Mouse (Mus musculus) right cerebral cortex, postnatal 10 days (tissue): ENCODE data around the gene Cdr2.
"Not testable (repeated sequence)": the region's sequence is repeated elsewhere in the genome, so short reads cannot be mapped to it uniquely, and the experiment has no call there.

Experiments
- DNase-seq, 2 experiments: peaks; one replicate each; pipeline ENCODE4 v3.0.0; 2021; ENCODE audit warnings: low spot score in 2 of 2

The Cdr2 gene

DNA sequence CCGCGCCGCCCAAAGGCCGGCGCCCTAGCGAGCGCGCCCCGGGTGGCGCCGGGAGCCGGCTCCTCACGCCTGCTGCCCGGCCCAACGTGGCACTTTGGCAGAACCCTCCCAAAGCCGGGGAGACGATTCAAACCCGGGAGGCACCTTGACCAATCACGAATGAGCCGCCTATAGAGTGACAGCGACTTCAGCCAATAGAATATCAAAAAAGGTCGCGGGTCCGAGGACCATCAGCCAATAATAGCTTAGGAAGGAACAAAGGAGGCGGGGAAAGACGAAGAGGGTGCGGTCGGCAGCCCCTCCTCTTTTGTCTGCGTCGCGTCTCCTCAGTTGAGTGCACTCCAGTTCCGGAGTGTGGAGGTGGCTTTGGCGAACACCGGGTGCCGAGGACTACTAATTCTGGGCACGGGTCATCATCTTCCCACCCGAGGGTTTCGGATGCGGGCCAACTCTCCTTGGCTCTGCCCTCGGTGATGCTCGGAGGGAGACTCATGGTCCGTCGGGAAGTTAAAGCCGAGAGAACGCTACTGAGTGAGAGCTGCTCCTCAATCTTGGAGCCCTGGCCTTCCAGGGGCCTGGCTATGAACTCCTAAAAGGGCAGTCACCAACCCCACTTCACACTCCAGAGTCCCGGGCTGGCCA is at the start of gene Cdr2, which contains the start of gene Mfsd13b:
Cdr2 (minus strand) TSS at position 113 of the 642 bp plus-strand sequence.
Mfsd13b (plus strand) TSS at position 310 of the 642 bp plus-strand sequence.
- peak; percentile 96 for DNase-seq

- DNase-seq = not testable (repeated sequence)
These were observed 47.8 kb upstream of the Cdr2 start for GRCm38 (mm10) chr7:121029947-121030346.

- DNase-seq = no peak
These were observed 44.2 kb upstream of the Cdr2 start for GRCm38 (mm10) chr7:121026300-121026699.

GRCm38 (mm10) chr7:121025221-121026008 is 43.3 kb upstream of the Cdr2 start:
- no peak for DNase-seq

- DNase-seq = peak in 1 of 2 experiments; percentile 25
These were observed 38.2 kb upstream of the Cdr2 start for GRCm38 (mm10) chr7:121020277-121020676.

DNA sequence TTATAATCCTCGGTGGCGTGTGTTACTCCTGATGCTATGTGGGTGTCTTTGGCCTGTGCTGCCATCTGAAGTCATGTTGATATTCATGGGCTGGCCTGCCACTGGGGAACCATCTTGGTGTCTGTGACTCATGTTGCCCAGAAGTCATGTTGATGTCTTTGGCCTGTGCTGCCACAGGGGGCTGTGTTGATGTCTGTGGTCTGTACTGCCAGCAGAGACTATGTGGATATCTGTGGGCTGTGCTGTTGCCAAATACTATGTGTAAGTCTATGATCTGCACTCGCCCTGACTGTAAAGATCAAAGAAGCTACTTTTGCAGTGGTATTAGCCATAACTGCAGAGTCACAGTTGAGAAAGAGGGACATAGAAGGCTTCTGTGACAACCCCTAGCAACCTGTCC is 36.7 kb upstream of the Cdr2 start:
- no peak for DNase-seq

- DNase-seq = no peak
These were observed 32.4 kb upstream of the Cdr2 start for GRCm38 (mm10) chr7:121014486-121014885.

DNA sequence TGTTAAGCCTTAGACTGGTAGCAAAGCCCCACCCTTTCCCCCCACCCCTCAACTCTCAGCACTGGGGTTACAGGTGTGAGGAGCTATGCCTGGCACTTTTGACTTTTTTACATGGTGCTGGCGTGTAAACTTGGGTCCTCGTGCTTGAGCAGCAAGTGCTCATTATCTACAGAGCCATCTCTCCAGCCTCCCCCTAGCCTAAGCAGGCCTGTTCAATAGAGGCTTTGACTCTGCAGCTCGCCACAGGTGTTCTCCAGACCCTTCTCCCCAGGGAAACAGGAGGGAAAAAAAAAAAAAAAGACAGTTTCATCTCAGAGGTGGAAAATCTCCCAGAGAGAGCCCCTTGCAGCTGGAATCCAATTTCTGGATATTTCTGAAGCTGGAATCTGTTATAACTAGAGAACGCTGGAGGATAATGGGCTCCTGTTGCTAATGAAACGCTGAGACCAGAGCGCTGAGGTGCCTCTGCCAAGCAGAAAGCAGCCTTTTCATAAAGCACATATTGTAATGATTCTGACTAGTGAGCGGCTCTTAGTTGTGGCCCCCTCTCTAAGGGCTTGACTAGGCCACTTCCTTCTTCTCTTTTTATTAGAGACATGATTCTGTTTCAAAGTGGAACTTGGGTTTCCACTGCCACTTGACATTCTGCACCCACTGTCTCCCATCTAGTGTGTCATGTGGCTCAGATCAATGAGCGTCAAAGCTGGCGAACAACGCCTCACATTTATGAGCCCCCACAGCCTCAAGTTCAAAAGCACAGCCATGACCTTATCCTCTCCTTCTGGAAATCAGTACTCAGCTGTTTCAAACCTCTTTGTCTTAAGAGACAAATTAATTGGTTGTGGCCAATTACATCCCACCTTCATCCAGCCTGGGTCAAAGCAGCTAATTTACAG is 29.9 kb upstream of the Cdr2 start:
- DNase-seq = no peak

DNA sequence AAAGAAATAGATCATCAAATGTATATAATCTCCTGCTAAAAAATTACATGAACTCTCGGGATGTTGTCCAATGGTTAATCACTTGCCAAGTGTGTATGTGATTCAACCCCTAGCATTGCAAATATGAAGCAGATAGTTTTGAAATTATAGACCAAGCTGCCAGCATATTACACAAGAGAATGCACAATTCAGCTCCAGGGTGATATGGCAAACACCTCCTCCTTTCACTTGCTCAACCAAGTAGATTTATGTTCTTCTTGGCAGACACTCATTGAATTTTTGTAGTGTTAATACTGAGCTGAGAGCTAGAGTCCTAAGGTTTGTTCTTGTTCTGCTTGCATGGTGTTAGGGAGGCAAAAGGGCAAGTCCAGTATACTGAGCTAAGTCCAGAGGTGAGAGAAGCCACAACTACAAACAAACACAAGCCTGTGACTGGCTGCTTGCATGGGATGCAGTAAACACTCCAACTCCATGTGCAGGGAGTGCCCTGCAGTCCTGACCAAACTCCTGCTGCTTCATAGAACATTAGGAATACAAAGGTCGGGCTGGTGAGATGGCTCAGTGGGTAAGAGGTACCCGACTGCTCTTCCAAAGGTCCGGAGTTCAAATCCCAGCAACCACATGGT is 21.8 kb upstream of the Cdr2 start:
- DNase-seq = no peak

- DNase-seq = no peak
These were observed 20.4 kb upstream of the Cdr2 start for GRCm38 (mm10) chr7:121002407-121002928.

- DNase-seq = no peak
These were observed 19.8 kb upstream of the Cdr2 start for GRCm38 (mm10) chr7:121001879-121002278.

DNA sequence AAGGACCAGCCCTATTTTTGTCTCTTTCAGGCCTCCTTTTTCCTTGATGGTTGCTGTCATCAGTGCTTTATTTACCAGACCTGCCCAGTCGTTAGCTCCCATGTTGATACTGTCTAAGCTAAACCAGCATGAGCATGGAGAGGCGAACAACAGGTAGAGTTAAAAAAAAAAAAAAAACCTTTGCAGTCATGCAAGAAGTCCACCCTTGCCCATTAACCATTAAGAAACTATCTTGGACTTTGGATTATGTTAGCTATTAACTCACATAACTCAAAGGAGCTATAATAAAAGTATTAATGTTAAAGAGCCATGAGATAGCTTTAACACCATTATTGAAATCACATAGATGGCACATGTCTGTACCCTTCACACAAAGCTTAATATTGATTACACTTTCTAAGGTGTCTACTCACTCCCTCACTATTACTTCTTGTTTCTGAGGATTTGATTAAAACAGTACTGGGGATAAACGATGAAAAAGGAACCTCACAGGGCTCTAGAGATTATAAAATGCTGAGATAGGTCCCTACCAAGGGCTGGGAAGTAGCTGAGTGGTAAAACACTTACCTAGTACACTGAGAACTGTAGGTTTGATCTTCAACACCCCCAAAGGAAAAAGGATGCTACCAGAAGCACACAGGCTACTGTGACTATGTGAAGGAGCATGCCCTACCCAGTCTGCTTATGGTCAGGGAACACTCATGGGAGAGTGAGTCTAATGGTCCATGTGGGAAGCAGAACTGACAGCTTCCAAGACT is 18.1 kb upstream of the Cdr2 start:
- no peak for DNase-seq

GRCm38 (mm10) chr7:120999021-120999530 is 17.0 kb upstream of the Cdr2 start:
- no peak for DNase-seq

DNA sequence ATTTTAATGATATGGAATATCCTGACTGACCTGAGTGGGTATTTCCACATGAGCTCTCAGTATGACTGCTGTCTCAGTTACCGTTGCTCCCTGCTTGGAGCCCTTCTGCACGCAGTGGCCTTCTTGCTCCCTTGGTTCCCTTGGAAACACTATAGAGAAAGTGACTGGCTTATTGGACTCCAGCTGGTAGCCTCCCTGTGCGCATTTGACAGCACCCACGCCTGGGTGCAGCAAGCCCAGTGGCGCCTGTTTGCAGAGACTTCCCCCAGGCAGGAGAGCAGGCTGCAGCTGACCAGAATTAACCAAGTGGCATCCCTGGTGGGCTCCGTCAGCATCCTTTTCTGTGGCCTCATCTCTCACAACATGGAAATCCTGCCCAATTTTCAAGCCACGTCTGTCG is 9.1 kb upstream of the Cdr2 start:
- no peak for DNase-seq

- DNase-seq = no peak
These were observed 856 bp upstream of the Cdr2 start for GRCm38 (mm10) chr7:120982968-120983367.

DNA sequence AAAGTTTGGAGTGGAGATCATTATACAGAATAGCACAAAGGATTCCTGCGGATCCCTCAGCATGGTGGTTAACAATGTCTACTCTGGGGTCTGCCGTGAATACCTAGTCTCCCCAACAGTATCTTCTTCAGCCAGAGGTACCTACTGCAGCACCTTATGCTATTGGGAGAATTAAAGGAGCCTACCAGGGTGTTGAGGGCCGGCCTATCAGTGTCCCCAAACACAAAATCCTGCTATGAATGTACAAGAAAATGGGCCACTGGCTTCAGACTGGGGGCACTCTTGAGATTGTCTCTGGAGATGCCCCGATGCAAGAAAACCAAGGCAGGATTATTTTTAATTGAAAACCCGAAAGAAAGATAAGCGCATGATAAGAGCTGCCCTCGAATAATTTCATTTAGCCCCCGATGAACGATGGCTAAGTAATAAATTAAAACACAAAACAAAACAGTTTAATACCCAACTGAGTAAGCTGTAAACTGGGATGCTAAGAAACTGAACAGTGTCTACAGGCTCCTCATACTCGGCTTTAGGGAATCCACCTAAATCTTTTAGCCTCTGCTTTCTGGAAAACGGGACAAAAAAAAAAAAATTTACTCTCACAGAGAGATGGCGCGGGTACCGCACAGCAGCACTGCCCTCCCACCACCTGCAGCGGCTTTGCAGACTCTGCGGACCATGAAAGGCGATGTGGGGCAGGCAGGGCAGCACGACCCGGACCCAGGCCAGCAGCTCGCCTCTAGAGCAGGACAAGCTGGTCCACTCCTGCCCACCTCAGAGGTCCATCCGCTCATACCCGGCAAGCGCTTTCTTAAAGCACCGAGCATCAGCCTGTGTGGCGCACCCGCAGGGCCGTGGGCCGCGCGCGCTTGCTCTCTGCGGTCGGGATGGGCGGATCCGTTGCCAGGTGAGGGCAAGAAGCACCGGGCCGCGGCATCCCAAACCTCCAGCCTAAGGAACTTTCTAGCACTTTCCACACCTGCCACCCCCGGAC is 884 bp downstream of the Cdr2 start:
- peak; percentile 46 to 47 for DNase-seq

DNA sequence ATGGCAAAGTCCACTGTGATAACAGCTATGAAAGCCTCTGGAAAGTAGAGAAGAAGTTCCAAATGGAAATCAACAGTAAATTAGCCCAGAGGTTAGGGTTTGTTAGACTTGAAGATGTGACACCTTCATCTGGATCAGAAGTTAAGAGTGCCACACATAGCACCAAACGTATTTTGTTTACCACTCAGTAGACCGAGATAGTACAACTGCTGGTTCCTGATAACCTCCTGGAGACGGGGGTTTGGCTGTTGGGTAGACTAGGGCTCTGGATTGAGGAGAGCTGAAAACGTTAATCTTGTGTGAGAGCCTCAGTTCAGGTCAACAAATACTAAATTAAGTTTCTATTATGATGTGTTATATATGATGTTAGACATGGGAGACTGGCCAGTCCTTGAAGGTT is 2.1 kb downstream of the Cdr2 start:
- DNase-seq = no peak

DNA sequence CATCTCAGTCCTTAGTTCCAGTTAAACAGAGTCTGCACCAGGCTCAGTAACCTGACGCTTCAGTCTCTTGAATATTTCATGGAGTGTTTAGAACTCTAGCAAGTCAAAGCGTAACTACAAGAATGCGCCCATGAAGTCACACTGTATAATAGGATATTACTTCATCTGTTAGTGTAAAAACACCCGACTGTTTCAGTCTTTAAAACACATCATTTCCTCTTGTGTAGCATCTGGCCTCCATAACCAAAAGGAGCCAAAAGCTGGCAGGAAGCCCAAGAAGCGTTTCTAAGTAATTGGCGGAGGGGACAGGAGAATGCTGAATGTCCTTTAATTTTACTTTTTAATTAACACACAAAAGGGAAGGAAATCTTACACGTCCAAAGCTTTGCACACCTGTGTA is 5.0 kb downstream of the Cdr2 start:
- peak in 1 of 2 experiments; percentile 44 for DNase-seq

- no peak for DNase-seq
These were observed 8.1 kb downstream of the Cdr2 start for GRCm38 (mm10) chr7:120974001-120974400.
